Mouse (Mus musculus) spleen, adult 2 months (tissue): Measurements from ENCODE around the gene Grik2.

Experiments used
- CTCF ChIP-seq: fragments of 200-500 bp; IDR thresholded peaks from 2 replicates; pipeline ENCODE4 v1.5.1; 2011; ENCODE audit warnings: mild to moderate bottlenecking, inconsistent platforms; ENCODE audit not compliant: insufficient read depth, insufficient read length, insufficient replicate concordance; ENCODE audit errors: extremely low read depth
- POLR2A ChIP-seq: fragments of 200-500 bp; IDR thresholded peaks from 2 replicates; pipeline ENCODE4 v1.6.1; 2011; ENCODE audit warnings: low read depth, low read length, inconsistent platforms

DNA sequence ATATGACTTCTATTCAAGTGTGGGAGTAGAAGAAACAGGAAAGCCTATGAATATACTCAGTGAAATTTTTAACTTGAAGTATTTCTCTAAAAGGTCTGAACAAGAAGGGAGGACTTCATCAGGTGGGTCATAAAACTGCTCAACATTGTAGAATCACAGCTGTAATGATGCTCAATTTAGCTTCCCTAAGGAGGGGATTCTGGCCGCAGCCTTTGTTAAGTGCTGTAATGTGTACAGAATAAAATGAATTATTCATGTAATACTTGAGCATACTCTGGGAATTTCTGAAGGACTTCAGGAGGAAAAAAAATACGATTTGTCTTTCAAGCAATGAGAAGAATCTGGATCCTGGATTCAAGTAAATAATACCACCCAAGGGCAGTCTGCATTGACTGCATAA is 26.0 kb downstream of the Grik2 start:
- TF ChIP-seq CTCF (no peak), POLR2A (no peak)
